Mouse (Mus musculus) CH12F3 (cell line): ENCODE measurements around the gene Taf4.

Experiments
- in situ Hi-C: fragments of 300-500 bp; cut with MboI; formaldehyde crosslinking; loops from 2 replicates; pipeline ENCODE4 v1.14.3; 2020; ENCODE audit warnings: low sequenced_read_pairs

Taf4 gene

DNA sequence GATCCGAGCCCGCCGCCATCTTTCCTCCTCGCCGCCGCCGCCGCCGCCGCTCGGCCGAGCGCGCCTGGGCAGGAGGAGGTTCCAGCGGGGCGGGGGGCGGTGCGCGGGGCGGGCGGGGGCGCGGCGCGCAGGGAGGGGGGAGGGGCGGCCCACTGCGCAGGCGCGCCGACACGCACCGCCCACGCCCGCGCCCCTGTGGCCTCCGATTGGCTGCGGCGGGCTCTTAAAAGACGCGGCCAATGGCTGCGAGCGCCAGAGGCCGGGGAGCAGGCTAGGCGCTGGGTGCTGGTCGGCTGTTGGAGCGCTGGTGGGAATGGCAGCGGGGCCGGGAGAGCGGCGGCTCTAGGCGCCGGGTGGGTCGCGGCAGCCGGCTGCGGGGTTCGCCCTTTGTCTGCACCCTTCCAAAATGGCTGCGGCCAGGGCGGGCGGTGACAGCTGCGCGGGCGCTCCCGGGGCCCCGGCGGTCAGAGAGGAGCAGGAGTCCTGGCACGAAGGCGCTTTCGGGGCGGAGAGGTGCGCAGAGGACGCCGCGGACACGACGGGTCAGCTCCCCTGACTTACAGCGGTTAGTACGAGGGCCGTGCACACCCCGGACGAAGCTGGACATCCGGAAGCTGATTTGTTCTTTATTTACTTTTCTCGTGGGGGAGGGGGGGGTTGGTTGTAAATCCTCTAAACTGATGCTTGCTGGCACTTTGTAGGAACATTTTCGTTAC is at the start of gene Taf4:
TSS of gene Taf4 (minus strand) at position 19 of the 716 bp plus-strand sequence.
- in situ Hi-C loops: no loop called here

DNA sequence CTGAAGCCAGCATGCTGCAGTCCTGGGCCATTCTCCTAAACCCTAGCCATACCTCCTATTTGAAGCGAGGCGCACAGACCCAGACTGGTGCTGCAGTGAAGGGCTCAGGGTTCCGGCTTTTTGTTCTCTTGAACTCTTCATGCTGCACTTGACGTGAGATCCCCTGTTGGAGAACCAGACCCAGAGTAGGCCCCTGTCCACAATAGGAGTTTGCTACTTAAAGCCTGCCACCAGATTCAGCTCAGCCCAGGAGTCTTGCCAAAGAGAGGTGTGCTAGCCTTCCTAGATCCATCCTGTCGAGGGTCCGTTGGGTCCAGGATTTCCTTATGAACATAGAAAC is 49.4 kb upstream of the Taf4 start:
- in situ Hi-C loops: no loop called here

DNA sequence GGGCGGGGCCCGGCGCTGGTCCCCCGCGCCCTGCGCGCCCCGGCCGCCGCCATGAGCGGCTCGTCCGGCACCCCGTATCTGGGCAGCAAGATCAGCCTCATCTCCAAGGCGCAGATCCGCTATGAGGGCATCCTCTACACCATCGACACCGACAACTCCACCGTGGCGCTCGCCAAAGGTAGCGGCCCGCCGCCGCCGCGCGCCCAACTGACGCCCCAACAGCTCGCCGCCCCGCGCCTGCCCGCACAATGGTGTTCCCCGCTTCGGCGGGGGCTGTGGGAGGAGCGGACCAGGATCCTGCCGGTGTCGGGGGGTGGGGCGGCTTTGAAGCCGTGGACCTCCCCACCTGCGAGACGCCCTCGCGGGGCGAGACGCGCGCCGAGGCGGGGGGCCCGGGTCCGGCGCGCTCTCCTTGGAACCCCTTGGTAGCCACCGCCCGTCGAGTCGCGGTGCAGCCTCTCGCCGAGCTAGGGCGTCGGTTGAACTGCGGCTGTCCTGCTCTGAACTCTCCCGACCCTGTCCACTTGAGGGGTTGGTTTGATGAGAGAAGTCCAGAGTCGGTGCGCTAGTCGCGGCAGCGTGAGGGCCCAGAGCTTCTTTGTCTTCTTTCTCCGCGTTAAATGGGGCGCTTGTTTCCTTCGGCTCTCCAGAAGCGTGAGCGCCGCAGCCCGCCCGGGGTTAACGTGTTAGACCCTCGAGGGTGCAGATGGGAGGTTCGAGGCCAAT is 48.9 kb upstream of the Taf4 start:
- in situ Hi-C loops: no loop called here

DNA sequence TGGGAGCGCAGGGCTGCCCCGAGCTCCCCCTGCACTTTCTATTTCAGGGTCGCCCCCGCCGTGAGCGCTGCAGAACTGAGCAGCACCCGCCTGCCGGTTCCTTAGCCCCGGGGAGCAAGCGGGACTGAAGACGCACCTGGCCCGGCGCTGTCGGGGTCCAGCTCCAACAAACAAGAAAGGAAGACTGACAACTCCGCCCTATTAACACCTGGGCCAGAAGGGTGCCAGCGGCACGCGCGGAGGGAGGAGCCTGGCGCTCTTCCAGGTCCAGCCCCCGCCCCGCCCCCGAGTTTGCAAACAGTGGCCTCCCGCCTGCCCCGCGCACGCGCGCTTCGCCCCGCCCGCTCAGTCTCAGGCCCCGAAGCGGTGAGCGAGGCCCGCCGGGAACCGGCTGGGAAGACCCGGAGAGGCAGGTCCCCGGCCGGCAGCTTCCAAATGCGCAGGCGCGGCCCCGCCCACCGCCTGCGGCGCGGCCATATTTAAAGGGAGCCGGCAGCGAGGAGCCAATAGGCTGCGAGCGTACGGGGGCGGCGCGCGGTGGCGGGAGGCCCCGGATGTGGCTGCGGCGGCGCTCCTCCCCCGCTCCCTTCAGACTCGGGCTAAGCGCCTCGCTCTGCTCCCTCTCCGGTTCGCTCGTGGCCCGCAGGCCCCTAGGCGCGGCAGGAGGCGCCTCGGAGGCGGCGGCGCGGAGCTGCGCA is 48.1 kb upstream of the Taf4 start, which contains the start of gene Lsm14b:
TSS of gene Lsm14b (plus strand) at position 587 of the 698 bp plus-strand sequence.
- in situ Hi-C loops: no loop called here

DNA sequence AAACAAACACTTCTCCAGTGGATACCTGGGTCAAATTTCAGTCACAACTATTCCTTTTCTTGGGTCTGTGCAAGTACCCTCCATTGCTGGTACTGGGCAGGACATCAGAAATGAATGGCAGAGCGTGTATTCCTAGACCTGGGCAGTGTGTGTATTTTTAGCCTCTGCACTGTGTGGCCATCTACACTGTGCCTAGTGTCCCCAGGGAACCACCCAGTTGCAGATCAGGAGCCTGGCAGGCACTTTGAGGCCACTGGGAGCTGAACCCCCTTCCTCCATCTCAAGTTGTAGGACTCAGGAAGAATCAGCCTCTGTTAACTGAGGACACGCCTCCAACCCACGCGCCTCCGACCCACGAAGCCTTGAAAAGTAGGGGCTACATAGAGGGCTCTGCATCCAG is 46.3 kb upstream of the Taf4 start:
- in situ Hi-C loops: no loop called here

DNA sequence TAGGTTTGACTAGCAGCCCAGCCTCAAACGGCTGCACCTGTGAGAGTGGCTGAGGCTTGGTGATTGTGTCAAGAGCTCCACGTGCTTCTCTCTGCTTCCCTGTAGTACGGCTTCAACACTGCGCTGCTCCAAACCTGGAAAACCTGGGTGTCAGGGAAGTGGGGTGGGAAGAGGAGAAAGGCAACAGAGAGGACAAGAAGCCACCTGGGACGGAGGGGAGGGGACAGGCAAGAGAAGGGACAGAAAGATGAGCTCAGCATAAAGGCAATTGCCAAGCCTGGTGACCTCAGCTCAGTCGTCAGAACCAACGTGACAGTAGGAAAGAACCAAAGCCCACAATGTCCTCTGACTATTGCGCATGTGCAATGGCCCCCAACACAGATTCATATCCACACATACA is 44.5 kb upstream of the Taf4 start:
- in situ Hi-C loops: no loop called here

DNA sequence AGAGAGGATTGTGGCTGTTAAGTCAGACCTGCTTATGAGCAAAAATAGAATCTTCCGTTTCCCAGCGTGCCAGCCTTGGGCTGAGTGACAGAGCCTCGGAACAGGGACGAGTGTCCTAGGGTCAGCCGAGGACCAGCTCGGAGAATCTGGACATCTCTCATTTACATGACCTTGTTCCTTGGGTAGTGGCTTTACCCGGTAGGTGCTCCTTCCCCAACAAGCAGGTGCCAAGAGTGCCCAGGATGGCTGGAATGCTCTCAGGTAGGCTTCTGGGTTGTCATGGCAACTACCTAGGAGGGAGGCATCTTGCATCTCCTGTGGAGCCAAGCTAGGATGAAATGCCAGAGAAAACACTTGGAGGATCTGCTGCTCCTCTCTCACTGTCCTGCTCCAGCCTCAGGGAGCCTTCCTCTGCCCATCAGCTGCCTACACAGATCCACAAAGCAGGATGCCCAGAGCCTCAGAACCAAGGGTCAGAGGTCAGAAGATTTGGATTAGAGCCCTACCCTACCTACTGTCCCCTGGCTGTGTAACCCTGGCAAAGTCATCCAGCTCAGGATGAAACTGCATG is 43.7 kb upstream of the Taf4 start:
- in situ Hi-C loops: no loop called here

DNA sequence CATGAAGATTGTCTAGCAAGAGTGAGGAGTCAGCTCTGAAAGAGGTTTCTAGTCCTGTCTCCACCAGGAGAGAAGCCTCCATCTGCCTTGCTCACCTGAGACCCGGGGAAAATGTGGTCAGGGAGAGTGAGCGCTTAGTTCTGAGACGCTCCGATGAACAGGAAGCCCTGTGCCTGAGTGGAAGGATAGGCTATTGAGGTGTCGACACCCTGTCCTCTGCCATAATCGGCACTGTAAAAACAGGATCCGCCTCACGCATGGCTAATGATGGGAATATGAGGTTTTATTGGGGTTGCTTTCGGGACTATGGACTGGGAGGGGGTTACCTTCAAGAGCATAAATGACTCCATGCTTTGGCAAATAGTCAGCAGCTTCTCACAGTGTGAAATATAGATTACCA is 42.1 kb upstream of the Taf4 start:
- in situ Hi-C loops: no loop called here

DNA sequence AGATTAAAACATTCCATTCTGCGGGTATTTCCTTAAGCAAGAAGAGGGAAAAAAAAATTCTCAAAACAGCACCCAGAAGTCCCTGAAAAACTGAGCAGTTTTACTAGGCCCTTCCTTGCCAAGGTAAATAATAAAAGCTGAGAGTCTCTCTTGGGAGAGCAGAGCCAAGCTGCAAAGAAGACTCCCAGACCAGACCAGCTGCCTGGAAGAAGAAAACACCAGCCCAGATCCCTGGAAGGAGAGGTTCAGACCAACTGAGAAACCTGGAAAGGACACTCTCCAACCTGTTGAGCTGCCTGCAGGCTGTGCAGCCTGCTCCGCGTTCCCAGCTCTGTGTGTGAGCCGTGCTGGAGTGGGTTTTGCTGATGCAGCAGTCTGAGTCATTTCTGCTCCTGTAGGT is 41.2 kb upstream of the Taf4 start:
- in situ Hi-C loops: no loop called here

DNA sequence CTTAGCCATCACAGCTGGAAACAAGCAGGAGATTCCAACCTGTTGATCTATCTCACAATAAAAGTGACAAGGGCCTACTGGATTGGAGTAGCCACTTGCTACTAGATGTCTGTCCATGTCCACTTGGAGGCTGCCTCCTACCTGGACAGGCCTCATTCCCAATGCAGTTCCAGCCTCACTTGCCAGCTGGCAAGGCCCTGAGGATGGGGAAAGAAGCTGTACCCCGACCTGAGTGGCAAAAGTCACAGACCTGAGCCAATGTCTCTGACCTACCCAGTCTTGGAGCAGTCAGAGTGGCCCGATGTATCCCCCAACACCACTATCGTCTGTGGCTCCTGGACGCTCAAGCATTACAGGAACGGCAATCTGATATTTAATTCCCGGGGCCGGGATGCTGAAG is 37.2 kb upstream of the Taf4 start:
- in situ Hi-C loops: no loop called here

DNA sequence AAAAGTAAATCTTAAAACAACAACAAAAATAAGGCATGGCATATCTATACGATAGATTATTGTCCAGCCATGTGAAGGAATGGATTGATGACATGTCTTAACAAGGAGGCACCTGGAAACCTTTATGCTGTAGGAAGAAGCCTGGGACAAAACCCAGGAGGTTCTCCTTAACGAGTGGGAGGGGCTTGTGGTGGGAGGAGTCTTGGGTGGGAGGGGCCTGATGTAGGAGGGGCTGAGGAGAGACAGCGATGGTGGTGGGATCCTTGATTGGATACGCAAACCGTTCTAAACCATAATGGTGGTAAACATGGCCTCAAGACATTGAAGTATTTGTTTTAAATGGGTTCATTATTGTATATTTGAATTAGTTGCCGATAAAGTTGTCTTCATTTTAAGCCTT is 34.9 kb upstream of the Taf4 start:
- in situ Hi-C loops: no loop called here

DNA sequence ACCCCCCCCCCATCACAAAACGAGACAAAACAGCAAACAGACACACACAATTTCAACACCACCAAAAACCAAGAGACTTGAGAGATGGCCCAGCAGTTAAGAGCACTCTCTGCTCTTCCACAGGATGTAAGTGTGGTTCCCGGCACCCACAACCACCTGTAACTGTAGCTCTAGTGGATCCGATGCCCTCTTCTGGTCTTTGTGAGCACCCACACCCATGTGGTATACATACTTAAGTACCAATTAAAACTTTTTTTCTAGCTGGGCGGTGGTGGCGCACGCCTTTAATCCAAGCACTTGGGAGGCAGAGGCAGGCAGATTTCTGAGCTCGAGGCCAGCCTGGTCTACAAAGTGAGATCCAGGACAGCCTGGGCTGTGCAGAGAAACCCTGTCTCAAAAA is 34.2 kb upstream of the Taf4 start:
- in situ Hi-C loops: no loop called here

DNA sequence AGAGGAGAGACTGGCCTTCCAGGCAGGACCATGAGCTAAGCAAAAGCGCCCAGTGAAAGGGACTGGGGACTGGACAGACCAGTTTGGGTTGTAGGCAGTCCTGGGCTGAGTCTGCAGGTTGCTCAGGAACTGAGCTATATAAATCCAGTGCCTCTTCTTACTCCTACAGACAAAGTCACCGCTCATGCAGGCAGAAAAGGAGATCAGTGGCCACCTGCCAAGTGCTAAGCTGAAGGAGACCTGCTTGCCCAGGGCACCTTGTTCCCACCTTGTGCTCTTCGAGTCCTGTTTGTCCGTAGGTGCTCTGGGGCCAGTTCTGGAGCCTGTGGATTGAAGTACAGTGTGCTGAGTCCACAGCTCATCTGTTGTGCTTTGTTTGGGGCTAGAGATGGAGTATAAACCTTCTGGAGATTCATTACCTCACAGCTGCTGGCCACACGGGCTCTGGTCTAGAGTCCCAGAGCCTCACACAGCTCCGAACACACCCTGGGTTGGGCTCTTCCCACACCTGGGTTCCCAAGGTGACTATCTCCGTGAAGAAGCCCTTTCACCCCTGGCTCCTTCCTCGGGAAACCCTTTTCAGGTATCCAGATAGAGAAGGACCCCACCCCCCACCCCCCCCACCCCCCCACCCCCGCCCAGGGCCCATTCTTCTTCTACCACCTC is 30.0 kb upstream of the Taf4 start:
- in situ Hi-C loops: no loop called here

DNA sequence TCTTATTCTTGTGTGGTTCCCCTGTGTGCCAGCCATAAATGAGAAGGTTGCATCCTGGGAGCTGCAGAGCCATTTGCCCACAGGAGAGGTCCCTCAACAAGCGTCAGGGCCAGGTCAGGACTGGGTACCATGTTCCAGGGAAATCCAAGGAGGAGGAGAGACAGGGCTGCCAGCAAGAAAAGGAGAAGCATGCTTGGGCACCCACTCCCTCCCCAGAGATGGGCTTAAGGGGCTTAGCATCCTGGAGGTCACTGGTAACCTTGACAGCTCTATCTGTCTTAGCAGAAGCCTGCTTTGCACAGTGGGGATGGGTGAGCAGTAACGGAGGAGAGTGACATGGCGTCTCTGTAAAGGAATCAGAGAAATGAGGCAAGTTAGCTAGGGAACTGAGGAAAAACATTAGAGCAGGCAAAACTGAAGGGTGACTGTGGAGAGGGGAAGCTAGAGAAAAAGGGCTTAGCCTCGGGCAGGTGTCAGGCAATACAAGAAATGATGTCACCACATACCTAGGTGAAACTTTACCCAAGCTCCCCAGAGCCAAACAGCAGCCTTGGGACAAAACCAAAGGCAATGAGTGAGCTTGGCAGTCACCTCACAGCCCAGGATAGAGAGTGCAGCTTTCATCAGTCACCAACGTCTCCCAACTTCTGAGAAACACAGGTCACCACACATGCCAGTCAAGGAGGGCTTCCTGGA is 29.4 kb upstream of the Taf4 start:
- in situ Hi-C loops: no loop called here

DNA sequence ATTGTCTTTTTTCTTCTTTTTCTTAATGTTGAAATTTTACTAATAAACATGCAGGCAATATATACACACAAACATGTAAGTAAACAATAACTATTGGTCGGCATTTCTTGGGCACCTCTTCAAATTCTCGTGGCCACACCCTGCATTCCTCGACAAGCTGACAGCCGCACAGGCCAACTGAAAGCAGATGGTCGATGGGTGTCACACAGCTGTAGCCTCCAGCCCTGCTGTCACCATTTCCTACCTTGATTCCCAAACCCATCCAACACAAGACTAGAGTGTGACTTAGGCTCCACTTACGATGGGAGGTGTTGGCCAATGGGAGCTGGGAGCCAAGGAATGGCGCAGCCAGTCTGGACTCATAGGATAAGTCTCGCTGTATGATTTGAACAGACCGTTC is 25.2 kb upstream of the Taf4 start:
- in situ Hi-C loops: no loop called here

DNA sequence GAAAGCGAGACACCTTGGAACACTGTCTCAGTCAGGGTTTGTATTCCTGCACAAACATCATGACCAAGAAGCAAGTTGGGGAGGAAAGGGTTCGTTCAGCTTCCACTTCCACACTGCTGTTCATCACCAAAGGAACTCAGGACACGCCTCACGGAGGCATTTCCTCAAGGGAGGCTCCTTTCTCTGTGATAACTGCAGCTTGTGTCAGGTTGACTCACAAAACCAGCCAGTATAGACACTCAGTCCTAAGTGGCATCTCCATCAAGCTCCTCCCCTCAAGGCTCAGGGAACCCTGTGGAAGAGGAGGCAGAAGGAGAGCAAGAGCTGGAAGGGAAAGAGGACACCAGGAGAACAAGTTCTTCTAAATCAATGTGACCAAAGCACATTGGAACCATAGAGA is 22.0 kb upstream of the Taf4 start:
- in situ Hi-C loops: no loop called here

DNA sequence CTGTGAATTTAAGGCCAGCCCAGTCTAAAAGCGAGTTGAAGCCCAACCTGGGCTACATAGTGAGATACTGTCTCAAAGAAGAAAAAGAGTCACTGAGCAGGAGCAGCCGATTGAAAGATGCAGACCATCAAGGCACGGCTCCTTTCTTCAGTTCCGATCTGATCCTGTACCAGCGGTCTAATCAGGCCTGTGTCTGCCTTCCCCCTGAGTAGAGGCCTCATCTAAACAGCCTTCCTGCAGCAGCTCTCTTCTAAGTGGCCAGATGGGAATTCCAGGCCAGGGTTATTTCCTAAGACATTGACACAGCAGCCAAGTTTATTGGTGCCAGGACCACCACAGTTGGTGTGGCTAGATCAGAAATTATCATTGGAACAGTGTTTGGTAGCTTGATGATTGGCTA is 16.6 kb upstream of the Taf4 start:
- in situ Hi-C loops: no loop called here

DNA sequence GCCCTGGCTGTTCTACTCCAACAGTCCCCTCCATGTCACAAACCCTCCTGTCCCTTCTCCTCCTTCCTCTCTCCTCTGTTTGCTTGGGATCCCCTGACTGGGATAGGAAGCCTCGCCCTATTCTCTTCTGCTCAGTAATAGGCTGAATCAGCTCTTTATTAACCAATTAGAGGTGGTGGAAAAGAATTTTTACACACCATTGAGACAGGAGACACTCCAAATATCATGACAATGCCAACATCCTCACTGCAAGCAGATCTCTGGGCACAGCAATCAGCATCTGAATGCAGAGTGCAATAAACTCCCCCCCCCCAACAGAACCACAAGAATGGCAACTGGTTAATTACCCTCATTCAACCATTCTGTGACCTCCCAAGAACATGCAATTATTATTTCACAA is 12.7 kb upstream of the Taf4 start:
- in situ Hi-C loops: no loop called here

DNA sequence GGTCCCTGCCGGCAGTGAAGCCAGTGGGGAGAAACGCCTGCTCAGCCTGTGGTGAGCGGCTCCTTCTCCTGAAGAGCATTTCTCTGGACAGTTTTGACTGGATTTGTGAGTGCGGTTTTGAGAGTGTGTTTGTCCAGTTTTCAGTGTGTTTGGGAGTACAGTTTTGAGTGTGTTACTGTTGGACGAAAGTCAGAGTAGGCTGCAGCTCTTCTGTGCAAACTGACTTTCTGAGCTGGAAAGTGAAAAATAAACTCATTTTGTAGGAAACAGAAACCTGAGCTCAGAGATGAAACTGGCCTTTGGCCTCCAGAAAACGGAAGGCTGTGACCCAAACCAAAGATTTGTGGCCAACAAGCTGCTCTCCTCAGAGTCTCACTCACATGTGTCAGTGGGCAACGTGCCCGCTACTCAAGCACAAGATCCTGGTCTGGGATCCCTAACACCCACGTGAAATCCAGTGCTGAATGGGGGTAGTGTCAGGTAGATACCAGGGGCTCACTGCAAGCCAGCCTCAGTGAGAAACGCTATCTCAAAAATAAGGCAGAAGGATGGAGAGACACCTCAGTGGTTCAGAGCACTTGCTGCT is 10.1 kb upstream of the Taf4 start:
- in situ Hi-C loops: no loop called here

DNA sequence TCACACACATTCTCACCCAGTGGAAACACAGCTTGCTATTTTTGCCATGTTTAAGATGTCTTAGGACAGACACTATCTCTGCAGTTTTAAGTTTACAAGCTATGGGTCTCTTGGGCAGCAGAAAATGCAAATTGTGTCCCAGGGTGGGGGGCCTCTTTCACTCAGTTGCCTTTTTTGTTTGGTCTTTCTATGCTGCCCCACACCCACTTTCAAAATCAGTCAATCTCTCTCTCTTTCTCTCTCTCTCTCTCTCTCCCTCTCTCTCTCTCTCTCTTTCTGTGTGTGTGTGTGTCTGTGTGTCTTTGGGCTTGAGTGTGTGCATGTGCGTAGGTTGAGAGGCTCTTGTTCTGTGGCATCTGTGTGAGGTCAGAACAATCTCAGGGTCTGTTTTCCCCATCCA is 9.2 kb upstream of the Taf4 start:
- in situ Hi-C loops: no loop called here
